11 mouse cellular contexts compared by ENCODE assay signal in genomic region chr7:4503100-4503499, GRCm38 (mm10). TPM values are rescaled to one million over a fixed set of nuclear protein-coding genes. Genes with fewer than 3 reads are reported as not detected.
DNase-seq lines count a peak whose midpoint lies in the region; ATAC-seq and TF ChIP-seq lines count a peak whose summit lies in the region.
"Had no signal": no experiment of that assay in that cellular context is flagged by ENCODE, and none has a peak within 500 bp of the region (broad histone marks: within the 10 kb centered on the region; RNA-seq: fewer than 3 reads in every experiment).

No protein-coding gene starts in this region.

- no peak for TF ChIP-seq CTCF in heart, adult 2 months (IDR thresholded peaks at IDR 0.05)
- TF ChIP-seq CTCF in layer of hippocampus, adult 2 months (conservative IDR thresholded peaks at IDR 0.05), result no peak
- no peak for TF ChIP-seq CTCF in bone marrow macrophage, adult 2 months (IDR thresholded peaks at IDR 0.05; ENCODE audit: low read depth, low read length)

- no peak overlapping the region for H3K4me3 ChIP-seq in heart, embryonic 11.5 days (ENCODE audit: low read depth, low read length)
- no peak overlapping the region for H3K4me3 ChIP-seq in heart, adult 2 months
- H3K4me3 ChIP-seq in layer of hippocampus, adult 2 months, result no peak overlapping the region
- no peak overlapping the region for H3K4me3 ChIP-seq in bone marrow macrophage, adult 2 months (ENCODE audit: insufficient read depth, low read length)
- H3K4me3 ChIP-seq in liver, embryonic 15.5 days (replicated peaks), result no peak overlapping the region

- DNase-seq in heart, adult 2 months, result no peak
- no peak for DNase-seq in layer of hippocampus, adult 2 months (ENCODE audit: low spot score in 2 of 2)
- no peak for DNase-seq in layer of hippocampus, postnatal 14 days (ENCODE audit: low spot score in 2 of 2)
- DNase-seq in thymus, postnatal 36 days, result no peak
- no peak for DNase-seq in adrenal gland, postnatal 4 days (ENCODE audit: low spot score in 2 of 2)
- DNase-seq: left cerebral cortex, postnatal 4 days had no signal

- no peak for TF ChIP-seq EP300 in heart, adult 2 months (IDR thresholded peaks at IDR 0.05; ENCODE audit: insufficient read depth, low read depth, low read length)

- H3K27ac ChIP-seq in heart, embryonic 11.5 days (ENCODE audit: low read depth, low read length), result no peak overlapping the region
- no peak overlapping the region for H3K27ac ChIP-seq in heart, adult 2 months
- peak overlapping the region; percentile 98; the same call in 1 of the 2 replicates for H3K27ac ChIP-seq in layer of hippocampus, adult 2 months
- peak overlapping the region; percentile 28 for H3K27ac ChIP-seq in bone marrow macrophage, adult 2 months (ENCODE audit: insufficient read depth, low read depth, low read length)
- peak overlapping the region; percentile 91 for H3K27ac ChIP-seq in liver, embryonic 15.5 days (replicated peaks)

- H3K4me1 ChIP-seq in heart, embryonic 11.5 days (ENCODE audit: control insufficient read depth, insufficient read depth, low read length), result peaks cover 28% of the 10 kb centered on the region
- H3K4me1 ChIP-seq in heart, adult 2 months (ENCODE audit: control insufficient read depth, insufficient read depth, low read length), result peaks cover 19% of the 10 kb centered on the region
- H3K4me1 ChIP-seq in bone marrow macrophage, adult 2 months (ENCODE audit: control insufficient read depth, insufficient read depth, low read length), result peaks cover 48% of the 10 kb centered on the region
- peaks cover 69% of the 10 kb centered on the region for H3K4me1 ChIP-seq in liver, embryonic 15.5 days (replicated peaks)

- H3K9ac ChIP-seq in heart, embryonic 11.5 days (ENCODE audit: low read depth, low read length), result no peak overlapping the region
- no peak overlapping the region for H3K9ac ChIP-seq in heart, adult 2 months (ENCODE audit: low read depth, low read length)
- no peak overlapping the region for H3K9ac ChIP-seq in liver, embryonic 15.5 days

- intact Hi-C loops in heart, adult 2 months (cut with DNase I), result loop anchor here (5.0 to 10.0 kb wide), 3 partner anchors 56 to 412 kb away; partner anchors contain the start of genes Leng8, Rdh13 and Zfp628

- no peaks in the 10 kb centered on the region for H3K36me3 ChIP-seq in heart, embryonic 11.5 days (ENCODE audit: control insufficient read depth, insufficient read depth, low read length)
- H3K36me3 ChIP-seq in heart, adult 2 months (ENCODE audit: control insufficient read depth, insufficient read depth, low read length), result peaks cover 6% of the 10 kb centered on the region; the same call in 1 of the 2 replicates
- H3K36me3 ChIP-seq in liver, embryonic 15.5 days (replicated peaks), result 0 out of 2 replicates have a peak, but pooled peaks cover 7% of the 10 kb centered on the region

- peaks cover 3% of the 10 kb centered on the region for H3K79me2 ChIP-seq in heart, adult 2 months (replicated peaks; ENCODE audit: control insufficient read depth, insufficient read depth, low read length)

- H3K4me2 ChIP-seq in heart, embryonic 11.5 days, result peak overlapping the region; percentile 92; the same call in 1 of the 2 replicates
- H3K4me2 ChIP-seq in liver, embryonic 15.5 days, result peak overlapping the region; percentile 84; the same call in 1 of the 2 replicates

- WGBS in heart, embryonic 11.5 days (ENCODE audit: insufficient replicate concordance), result 84% methylated on average over 4 of the region's 4 CpGs
- 86% methylated on average over 4 of the region's 4 CpGs for WGBS in heart, adult 2 months
- 70% methylated on average over 4 of the region's 4 CpGs for WGBS in liver, embryonic 15.5 days (ENCODE audit: insufficient replicate concordance)

- TF ChIP-seq POLR2A in heart, adult 2 months (IDR thresholded peaks at IDR 0.05; ENCODE audit: insufficient read depth, low read depth, low read length), result no peak
- no peak for TF ChIP-seq POLR2A in bone marrow macrophage, adult 2 months (IDR thresholded peaks at IDR 0.05; ENCODE audit: borderline replicate concordance, low read depth, low read length)

- no peaks in the 10 kb centered on the region for H3K27me3 ChIP-seq in heart, embryonic 11.5 days (ENCODE audit: control insufficient read depth, insufficient read depth, low read length)
- H3K27me3 ChIP-seq in heart, adult 2 months (ENCODE audit: control insufficient read depth, insufficient read depth, low read length), result no peaks in the 10 kb centered on the region
- H3K27me3 ChIP-seq in liver, embryonic 15.5 days, result no peaks in the 10 kb centered on the region

- no peaks in the 10 kb centered on the region for H3K9me3 ChIP-seq in heart, embryonic 11.5 days (replicated peaks; ENCODE audit: control insufficient read depth, low read length)
- H3K9me3 ChIP-seq in liver, embryonic 15.5 days (replicated peaks), result no peaks in the 10 kb centered on the region
- H3K9me3 ChIP-seq: midbrain, embryonic 10.5 days had no signal

- ATAC-seq in heart, embryonic 11.5 days (replicated peaks; ENCODE audit: insufficient number of reproducible peaks, low FRiP score, low TSS enrichment), result no peak
- ATAC-seq in liver, embryonic 15.5 days (ENCODE audit: insufficient read depth), result no peak

RNA-seq across cellular contexts. Expression of gene Ppp1r12c, which starts 1.6 kb away (rescaled TPM):
- polyA plus RNA-seq in heart, embryonic 11.5 days (2014; fragmentation: Nextera tagmentation; extraction: Ambion mirVana), result 32.9 and 33.4 TPM in 2 replicates
- total RNA-seq in heart, adult 2 months (2021), result 10 to 100 TPM; 62.4 to 67.1 TPM
- 47.0 and 53.2 TPM in 2 replicates for polyA plus RNA-seq in heart, adult 2 months (2012; rRNA removed)
- total RNA-seq in layer of hippocampus, adult 2 months (2021), result 100 to 1,000 TPM; 157 to 161 TPM
- 100 to 1,000 TPM; 125 to 127 TPM for total RNA-seq in layer of hippocampus, postnatal 14 days (2021)
- 293 and 348 TPM in 2 replicates for polyA plus RNA-seq in bone marrow macrophage, adult 2 months (2012; ENCODE audit: insufficient read depth, insufficient read length, missing spikeins)
- 17.4 and 20.9 TPM in 2 replicates for polyA plus RNA-seq in liver, embryonic 15.5 days (2015; fragmentation: Nextera tagmentation; extraction: Ambion mirVana)
- total RNA-seq in adrenal gland, postnatal 4 days (2021), result 100 to 1,000 TPM; 106 to 112 TPM

RNA-seq across cellular contexts. Expression of gene Tnnt1, which starts 13.1 kb away (rescaled TPM):
- polyA plus RNA-seq in heart, embryonic 11.5 days (2014; fragmentation: Nextera tagmentation; extraction: Ambion mirVana), result 260 and 262 TPM in 2 replicates
- total RNA-seq in heart, adult 2 months (2021), result 10 to 100 TPM; 15.6 to 19.7 TPM
- 9.2 and 12.1 TPM in 2 replicates for polyA plus RNA-seq in heart, adult 2 months (2012; rRNA removed)
- 1 to 10 TPM; 1.7 to 4.0 TPM for total RNA-seq in layer of hippocampus, adult 2 months (2021)
- total RNA-seq in layer of hippocampus, postnatal 14 days (2021), result 1 to 10 TPM; 1.9 to 8.6 TPM
- polyA plus RNA-seq in bone marrow macrophage, adult 2 months (2012; ENCODE audit: insufficient read depth, insufficient read length, missing spikeins), result 3.0 and 4.4 TPM in 2 replicates
- 11.7 and 16.9 TPM in 2 replicates for polyA plus RNA-seq in liver, embryonic 15.5 days (2015; fragmentation: Nextera tagmentation; extraction: Ambion mirVana)
- 10 to 100 TPM in 1 of 2 experiments, 1 to 10 TPM in 1; 8.1 to 21.0 TPM for total RNA-seq in adrenal gland, postnatal 4 days (2021)
- polyA plus RNA-seq: adrenal gland, adult 2 months had no signal

RNA-seq across cellular contexts. Expression of gene Tnni3, which starts 20.9 kb away (rescaled TPM):
- polyA plus RNA-seq in heart, embryonic 11.5 days (2014; fragmentation: Nextera tagmentation; extraction: Ambion mirVana), result 1,570 and 1,662 TPM in 2 replicates
- over 10,000 TPM in 1 of 2 experiments, 1,000 to 10,000 TPM in 1; 9,834 to 11,008 TPM for total RNA-seq in heart, adult 2 months (2021)
- polyA plus RNA-seq in heart, adult 2 months (2012; rRNA removed), result 13,898 and 21,553 TPM in 2 replicates
- total RNA-seq in layer of hippocampus, adult 2 months (2021), result under 1 TPM in 1 of 2 experiments, not detected in 1; 0.64 TPM
- total RNA-seq in layer of hippocampus, postnatal 14 days (2021), result 1 to 10 TPM in 1 of 2 experiments, under 1 TPM in 1; 0.57 to 1.1 TPM
- polyA plus RNA-seq in bone marrow macrophage, adult 2 months (2012; ENCODE audit: insufficient read depth, insufficient read length, missing spikeins), result 12.3 and 19.9 TPM in 2 replicates
- polyA plus RNA-seq in liver, embryonic 15.5 days (2015; fragmentation: Nextera tagmentation; extraction: Ambion mirVana), result 0.39 and 1.3 TPM in 2 replicates
- 1 to 10 TPM; 1.0 to 1.7 TPM for total RNA-seq in adrenal gland, postnatal 4 days (2021)

RNA-seq across cellular contexts. Expression of gene Dnaaf3, which starts 29.2 kb away (rescaled TPM):
- polyA plus RNA-seq in heart, embryonic 11.5 days (2014; fragmentation: Nextera tagmentation; extraction: Ambion mirVana), result 0.19 and 0.44 TPM in 2 replicates
- 1 to 10 TPM; 2.3 to 2.7 TPM for total RNA-seq in heart, adult 2 months (2021)
- 12.4 and 13.2 TPM in 2 replicates for polyA plus RNA-seq in heart, adult 2 months (2012; rRNA removed)
- under 1 TPM; 0.47 to 0.64 TPM for total RNA-seq in layer of hippocampus, adult 2 months (2021)
- total RNA-seq in layer of hippocampus, postnatal 14 days (2021), result 1 to 10 TPM in 1 of 2 experiments, under 1 TPM in 1; 0.83 to 1.1 TPM
- polyA plus RNA-seq in bone marrow macrophage, adult 2 months (2012; ENCODE audit: insufficient read depth, insufficient read length, missing spikeins), result 8.2 and 8.9 TPM in 2 replicates
- polyA plus RNA-seq in liver, embryonic 15.5 days (2015; fragmentation: Nextera tagmentation; extraction: Ambion mirVana), result 0.07 and 0.26 TPM in 2 replicates
- 1 to 10 TPM in 1 of 2 experiments, under 1 TPM in 1; 0.95 to 1.1 TPM for total RNA-seq in adrenal gland, postnatal 4 days (2021)

RNA-seq across cellular contexts. Expression of gene Eps8l1, which starts 42.6 kb away (rescaled TPM):
- 2.8 and 4.6 TPM in 2 replicates for polyA plus RNA-seq in heart, embryonic 11.5 days (2014; fragmentation: Nextera tagmentation; extraction: Ambion mirVana)
- total RNA-seq in heart, adult 2 months (2021), result 1 to 10 TPM; 3.3 to 3.5 TPM
- 0.74 and 0.82 TPM in 2 replicates for polyA plus RNA-seq in heart, adult 2 months (2012; rRNA removed)
- 1 to 10 TPM; 7.8 to 8.9 TPM for total RNA-seq in layer of hippocampus, adult 2 months (2021)
- 1 to 10 TPM; 2.8 to 4.7 TPM for total RNA-seq in layer of hippocampus, postnatal 14 days (2021)
- 23.7 and 29.0 TPM in 2 replicates for polyA plus RNA-seq in bone marrow macrophage, adult 2 months (2012; ENCODE audit: insufficient read depth, insufficient read length, missing spikeins)
- polyA plus RNA-seq in liver, embryonic 15.5 days (2015; fragmentation: Nextera tagmentation; extraction: Ambion mirVana), result 1.4 and 1.8 TPM in 2 replicates
- total RNA-seq in adrenal gland, postnatal 4 days (2021), result 1 to 10 TPM; 7.8 to 9.3 TPM

Comparison
In these comparisons a context has a peak if more than half of its experiments do, and no peak if none do; other contexts are left out.
1. H3K27ac ChIP-seq: peak in layer of hippocampus, adult 2 months (single experiment), bone marrow macrophage, adult 2 months (single experiment) and liver, embryonic 15.5 days (single experiment); none in heart, embryonic 11.5 days (single experiment) and heart, adult 2 months (single experiment).
2. RNA of gene Tnni3, which starts 20.9 kb away (total RNA-seq): 9,834 to 11,008 TPM in heart, adult 2 months; 1.0 to 1.7 TPM in adrenal gland, postnatal 4 days, 0.57 to 1.1 TPM in layer of hippocampus, postnatal 14 days and 0.64 TPM in layer of hippocampus, adult 2 months; every median in the first group is over 1,000 times any median in the second.